Mouse (Mus musculus) cerebellum, adult 2 months (tissue): ENCODE results near the gene Dnali1. TPM values are rescaled to one million over a fixed set of nuclear protein-coding genes. Genes with fewer than 3 reads are reported as not detected.

Source experiments
- DNase-seq, 2 experiments: peaks; one replicate each; pipeline ENCODE4 v3.0.0; 2021
- H3K27ac ChIP-seq: fragments of 200-500 bp; 2 replicates; pipeline ENCODE4 v1.5.1; 2012; ENCODE audit warnings: low read length, control low read depth, inconsistent platforms; ENCODE audit not compliant: insufficient read depth
- H3K27me3 ChIP-seq: fragments of 200-500 bp; 2 replicates; pipeline ENCODE4 v1.6.1; 2012; ENCODE audit warnings: inconsistent platforms, mild to moderate bottlenecking, low read length, moderate library complexity; ENCODE audit not compliant: control insufficient read depth, insufficient read depth
- H3K4me1 ChIP-seq: fragments of 200-500 bp; 2 replicates; pipeline ENCODE4 v1.6.1; 2011; ENCODE audit warnings: low read length; ENCODE audit not compliant: control insufficient read depth, insufficient read depth
- H3K4me3 ChIP-seq: fragments of 200-500 bp; replicated peaks from 2 replicates; pipeline ENCODE3; 2011; ENCODE audit warnings: mild to moderate bottlenecking, low read depth, low read length, control low read depth; ENCODE audit not compliant: insufficient read depth
- CTCF ChIP-seq: fragments of 200-500 bp; IDR thresholded peaks from 2 replicates; pipeline ENCODE4 v1.5.1; 2011; ENCODE audit warnings: low read depth, mild to moderate bottlenecking, control low read depth, low read length, moderate library complexity, borderline replicate concordance; ENCODE audit not compliant: insufficient read depth
- POLR2A ChIP-seq: fragments of 200-500 bp; IDR thresholded peaks from 2 replicates; pipeline ENCODE4 v1.6.1; 2011; ENCODE audit warnings: low read length, control low read depth, borderline replicate concordance; ENCODE audit not compliant: insufficient read depth
- WGBS: fragments of 180-500 bp; shearing (Covaris S2); methylation state at CpG from one replicate; pipeline ENCODE4 v1.1.7; 2018; 5-methylcytosine and 5-hydroxymethylcytosine counted together
- polyA plus RNA-seq: library from polyadenylated mRNA; depleted of rRNA; stranded (reverse); fragments of >200 nt; gene quantifications from 2 replicates; pipeline ENCODE4 v1.2.3, GENCODE M21; 2012; rRNA removed

Dnali1 gene
- 1.1 and 1.8 TPM in 2 replicates for polyA plus RNA-seq

- TF ChIP-seq CTCF (no peak), POLR2A (no peak)
- H3K27me3 ChIP-seq: no peaks in the 10 kb centered on the region
- DNase-seq: peak; percentile 41 to 46
- peaks cover 2% of the 10 kb centered on the region; the same call in 1 of the 2 replicates for H3K4me1 ChIP-seq
- peak within 1 kb of the TSS; percentile 81 for H3K4me3 ChIP-seq
- under 1% methylated on average over 26 of the region's 26 CpGs for WGBS
- no peak within 1 kb of the TSS for H3K27ac ChIP-seq
Measured at GRCm38 (mm10) chr4:125065517-125066307, at the start of gene Dnali1. Gene Dnali1, minus strand, starts transcription at chr4:125065703.

- no peak for TF ChIP-seq CTCF
- TF ChIP-seq POLR2A: no peak
- WGBS: 63% methylated on average over 4 of the region's 4 CpGs
- Histone ChIP-seq H3K4me1 (peaks cover 26% of the 10 kb centered on the region), H3K27me3 (no peaks in the 10 kb centered on the region), H3K4me3 (no peak overlapping the region), H3K27ac (no peak overlapping the region)
- no peak for DNase-seq
Measured at GRCm38 (mm10) chr4:125115081-125115480, 49.6 kb upstream of the Dnali1 start.

GRCm38 (mm10) chr4:125114638-125115037 lies 49.1 kb upstream of the Dnali1 start:
- Histone ChIP-seq H3K4me1 (peaks cover 26% of the 10 kb centered on the region), H3K27ac (no peak overlapping the region), H3K4me3 (no peak overlapping the region), H3K27me3 (no peaks in the 10 kb centered on the region)
- 13% methylated on average over 6 of the region's 6 CpGs for WGBS
- no peak for TF ChIP-seq POLR2A
- TF ChIP-seq CTCF: peak; percentile 78
- DNase-seq: peak; percentile 69 to 79

GRCm38 (mm10) chr4:125105354-125105753 lies 39.9 kb upstream of the Dnali1 start:
- Histone ChIP-seq H3K27me3 (no peaks in the 10 kb centered on the region), H3K4me3 (no peak overlapping the region), H3K4me1 (no peaks in the 10 kb centered on the region), H3K27ac (no peak overlapping the region)
- no peak for TF ChIP-seq CTCF
- no peak for DNase-seq
- 95% methylated on average over 9 of the region's 9 CpGs for WGBS

- WGBS: 62% methylated on average over 13 of the region's 13 CpGs
- Histone ChIP-seq H3K4me3 (no peak overlapping the region), H3K4me1 (no peaks in the 10 kb centered on the region; the same call in 1 of the 2 replicates), H3K27ac (no peak overlapping the region), H3K27me3 (no peaks in the 10 kb centered on the region)
- TF ChIP-seq CTCF (no peak), POLR2A (no peak)
- no peak for DNase-seq
Measured at GRCm38 (mm10) chr4:125101334-125101733, 35.8 kb upstream of the Dnali1 start.

GRCm38 (mm10) chr4:125099458-125099857 lies 34.0 kb upstream of the Dnali1 start:
- 9% methylated on average over 8 of the region's 8 CpGs for WGBS

GRCm38 (mm10) chr4:125097412-125097811 lies 31.9 kb upstream of the Dnali1 start:
- Histone ChIP-seq H3K27ac (no peak overlapping the region), H3K27me3 (no peaks in the 10 kb centered on the region), H3K4me1 (no peaks in the 10 kb centered on the region; the same call in 1 of the 2 replicates), H3K4me3 (no peak overlapping the region)
- 75% methylated on average over 4 of the region's 4 CpGs for WGBS
- no peak for DNase-seq
- TF ChIP-seq POLR2A (no peak), CTCF (no peak)

More at GRCm38 (mm10) chr4:125099458-125099857, 34.0 kb upstream of the Dnali1 start:
- Histone ChIP-seq H3K4me1 (no peaks in the 10 kb centered on the region; the same call in 1 of the 2 replicates), H3K27ac (no peak overlapping the region), H3K4me3 (no peak overlapping the region), H3K27me3 (no peaks in the 10 kb centered on the region)
- peak; percentile 67 to 84 for DNase-seq
- TF ChIP-seq CTCF (peak; percentile 89), POLR2A (no peak)

GRCm38 (mm10) chr4:125096066-125096465 lies 30.6 kb upstream of the Dnali1 start:
- DNase-seq: no peak
- Histone ChIP-seq H3K4me1 (no peaks in the 10 kb centered on the region; the same call in 1 of the 2 replicates), H3K4me3 (no peak overlapping the region), H3K27ac (no peak overlapping the region), H3K27me3 (no peaks in the 10 kb centered on the region)
- 87% methylated on average over 5 of the region's 5 CpGs for WGBS
- TF ChIP-seq CTCF: no peak
